Mouse (Mus musculus): ENCODE measurements around the gene Wdr20.

DNA sequence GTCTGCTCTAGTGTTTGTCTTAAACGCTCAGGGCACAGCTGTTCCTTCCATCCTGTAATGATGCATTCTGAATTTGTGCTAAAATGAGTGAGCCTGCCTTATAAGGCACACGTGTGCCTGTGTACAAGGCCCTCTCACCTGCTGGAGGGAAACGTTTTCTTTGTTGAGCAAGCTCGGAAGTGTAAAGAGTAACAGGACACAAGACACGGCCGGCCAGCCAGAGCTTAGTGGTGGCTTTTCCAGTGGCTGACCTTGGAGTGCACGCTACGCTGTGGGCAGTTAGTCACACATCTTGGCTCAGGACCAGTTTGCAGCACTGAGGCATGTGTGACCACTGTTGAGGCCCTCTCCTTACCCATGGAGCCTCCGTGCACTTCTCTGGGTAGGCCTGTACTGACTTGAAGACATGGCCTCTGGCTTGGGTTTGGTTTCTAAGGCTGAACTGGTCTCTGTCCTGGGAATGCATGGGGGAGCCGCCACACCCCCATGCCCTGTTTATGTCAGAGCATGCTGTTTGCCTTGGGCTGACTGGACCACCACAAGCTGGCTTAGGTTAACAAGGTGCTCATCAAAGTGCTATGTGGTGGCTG is 60.2 kb downstream of the Wdr20 start:
- TF ChIP-seq CTCF (conservative IDR thresholded peaks at IDR 0.05; ENCODE audit: low read length), result no peak
- TF ChIP-seq NANOG (IDR thresholded peaks at IDR 0.05; ENCODE audit: borderline replicate concordance, low read length), result no peak
- no peak for TF ChIP-seq POU5F1 (IDR thresholded peaks at IDR 0.05; ENCODE audit: borderline replicate concordance, low read length)
